Mouse (Mus musculus): ENCODE measurements around the gene Lmod3. TPM values are rescaled to one million over a fixed set of nuclear protein-coding genes. Genes with fewer than 3 reads are reported as not detected.

The Lmod3 gene
- polyA plus RNA-seq, 1 experiment from 2014 or later = not detected

DNA sequence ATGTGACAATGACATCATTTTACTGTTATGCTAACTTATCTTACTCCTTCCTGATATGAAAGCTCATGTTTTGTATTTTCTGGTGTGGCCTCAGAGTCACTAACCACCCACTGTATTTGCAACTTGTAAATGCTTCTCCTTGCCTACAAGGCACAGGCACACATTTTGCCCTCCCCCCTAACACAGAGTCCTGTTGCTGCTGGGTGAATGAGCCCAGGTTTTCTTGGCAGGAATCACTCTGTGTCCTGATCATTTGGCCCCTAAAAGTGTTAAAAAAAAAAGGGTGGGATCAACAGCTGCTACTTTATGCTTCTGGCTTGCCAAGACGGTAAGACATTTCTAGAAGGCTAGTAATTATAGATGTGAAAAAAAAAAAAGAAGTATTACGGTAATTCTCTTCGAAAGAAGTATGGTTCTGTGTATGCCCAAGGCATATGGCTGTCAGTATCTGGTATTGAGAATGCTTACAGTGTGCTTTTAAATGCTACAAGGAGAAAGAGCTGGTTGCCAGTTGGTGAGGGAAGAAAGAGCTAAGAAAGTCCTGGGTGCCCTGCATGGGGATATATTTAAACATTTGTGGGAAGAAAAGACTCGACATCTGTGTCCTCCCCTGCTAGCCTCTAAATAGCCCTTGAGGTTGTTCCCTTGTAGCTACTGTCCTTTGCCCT is 36.3 kb downstream of the Lmod3 start:
- H3K27me3 ChIP-seq (replicated peaks; ENCODE audit: low read depth, poor library complexity, severe bottlenecking) = peaks cover 10% of the 10 kb centered on the region; the same call in 1 of the 2 replicates
- 88% methylated on average over 4 of the region's 4 CpGs for WGBS
- H3K4me1 ChIP-seq = peaks cover 19% of the 10 kb centered on the region
- DNase-seq (ENCODE audit: low spot score) = no peak
- no peaks in the 10 kb centered on the region for H3K9me3 ChIP-seq
- H3K27ac ChIP-seq (replicated peaks) = no peak overlapping the region
- peaks cover 11% of the 10 kb centered on the region for H3K36me3 ChIP-seq (replicated peaks)
- H3K4me3 ChIP-seq = no peak overlapping the region

DNA sequence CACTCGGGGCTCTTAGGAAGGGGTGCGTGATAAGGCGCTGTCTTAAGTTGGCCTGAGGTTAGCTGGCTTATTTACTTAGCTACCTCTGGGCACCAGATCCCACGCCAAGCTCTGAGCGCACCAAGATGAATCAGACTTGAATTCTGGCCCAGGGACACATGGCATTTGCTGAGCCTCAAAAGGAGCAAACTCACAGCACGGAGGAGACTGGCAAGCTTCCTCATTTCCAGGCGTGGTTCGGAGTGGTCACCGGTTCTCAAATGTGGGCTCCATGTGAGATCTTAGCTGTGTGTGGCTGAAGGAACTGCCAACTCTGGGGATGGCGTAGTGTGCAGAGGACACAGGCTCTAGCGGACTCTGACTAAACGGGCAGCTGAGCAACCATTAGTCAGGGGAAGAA is 40.6 kb downstream of the Lmod3 start:
- Histone ChIP-seq H3K4me3 (peak overlapping the region; percentile 69), H3K27ac (replicated peaks) (no peak overlapping the region), H3K36me3 (replicated peaks) (peaks cover 11% of the 10 kb centered on the region), H3K4me1 (peaks cover 32% of the 10 kb centered on the region), H3K27me3 (replicated peaks; ENCODE audit: low read depth, poor library complexity, severe bottlenecking) (peaks cover 11% of the 10 kb centered on the region; the same call in 1 of the 2 replicates), H3K9me3 (no peaks in the 10 kb centered on the region)
- WGBS = 80% methylated on average over 12 of the region's 12 CpGs
- no peak for DNase-seq (ENCODE audit: low spot score)

DNA sequence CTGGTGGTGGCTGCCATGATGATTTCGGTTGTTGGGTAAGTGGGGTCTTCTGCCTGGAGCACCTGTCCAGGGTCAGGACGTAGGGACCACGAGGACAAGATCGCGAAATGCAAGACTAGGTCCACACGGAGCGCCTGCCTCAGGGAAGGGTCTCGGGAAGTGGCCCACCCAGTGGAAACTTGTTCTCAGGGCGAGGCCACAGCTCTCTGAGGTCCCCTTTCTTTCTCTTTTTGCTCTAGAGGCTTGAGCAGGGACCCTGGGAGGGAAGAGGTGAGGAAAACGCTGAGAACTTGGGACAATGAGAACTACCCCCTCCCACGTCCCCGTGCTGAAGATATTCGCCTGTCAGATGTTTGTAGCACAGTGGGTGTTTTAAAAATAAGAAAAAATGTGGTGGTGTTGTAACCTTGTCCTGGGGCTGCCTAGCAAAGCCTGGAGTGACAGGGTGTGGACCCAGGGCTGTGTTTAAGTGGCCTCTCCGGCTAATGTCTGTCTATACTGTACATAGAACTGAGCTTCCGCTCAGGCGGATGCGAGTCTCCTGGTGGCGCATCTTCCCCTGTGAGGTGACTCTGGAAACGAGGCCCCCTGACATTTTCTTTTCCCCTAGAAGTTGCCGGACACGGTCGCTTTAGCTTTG is 41.5 kb downstream of the Lmod3 start:
- 3% methylated on average over 22 of the region's 22 CpGs for WGBS
- peaks cover 11% of the 10 kb centered on the region for H3K36me3 ChIP-seq (replicated peaks)
- H3K27me3 ChIP-seq (replicated peaks; ENCODE audit: low read depth, poor library complexity, severe bottlenecking) = peaks cover 11% of the 10 kb centered on the region; the same call in 1 of the 2 replicates
- DNase-seq (ENCODE audit: low spot score) = peak; percentile 23
- peak overlapping the region; percentile 69 for H3K4me3 ChIP-seq
- H3K27ac ChIP-seq (replicated peaks) = peak overlapping the region; percentile 73
- no peaks in the 10 kb centered on the region for H3K9me3 ChIP-seq
- H3K4me1 ChIP-seq = peaks cover 30% of the 10 kb centered on the region

DNA sequence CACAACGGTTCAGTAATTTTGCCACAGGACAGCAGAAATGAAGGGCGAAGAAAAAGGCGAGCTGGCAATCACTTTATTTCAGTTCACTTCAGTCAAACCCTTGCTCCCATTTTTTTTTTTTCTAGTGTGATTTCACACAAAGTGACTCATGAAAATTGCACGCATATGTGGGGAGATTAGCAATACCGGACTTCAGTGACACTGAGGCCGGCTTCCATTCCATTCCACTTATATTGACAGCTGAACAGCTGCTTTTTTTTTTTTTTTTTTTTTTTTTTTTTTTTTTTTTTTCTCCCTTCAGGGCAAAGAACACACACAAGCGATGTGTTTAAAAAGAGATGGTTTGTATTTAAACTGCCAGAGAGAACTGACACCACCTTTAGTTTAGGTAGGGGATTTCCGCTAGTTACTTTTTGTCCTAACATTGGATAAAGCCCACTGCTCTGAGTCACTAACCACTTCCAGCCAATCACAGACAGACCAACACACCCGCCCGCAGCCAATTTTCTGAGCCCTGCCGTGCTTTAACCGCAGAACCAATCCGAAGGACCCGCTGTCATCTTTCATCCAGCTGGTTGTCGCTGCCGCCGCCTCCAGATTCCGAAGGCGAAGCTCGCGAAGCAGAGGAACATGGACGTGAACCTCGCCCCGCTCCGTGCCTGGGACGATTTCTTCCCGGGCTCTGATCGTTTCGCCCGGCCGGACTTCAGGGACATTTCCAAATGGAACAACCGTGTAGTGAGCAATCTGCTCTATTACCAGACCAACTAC is 42.2 kb downstream of the Lmod3 start, which contains the start of gene Arl6ip5:
Gene Arl6ip5 (plus strand): TSS at position 499 of the 771 bp plus-strand sequence.
- Histone ChIP-seq H3K4me3 (peak within 1 kb of the TSS; percentile 69), H3K4me1 (peaks cover 33% of the 10 kb centered on the region), H3K9me3 (no peaks in the 10 kb centered on the region), H3K27me3 (replicated peaks; ENCODE audit: low read depth, poor library complexity, severe bottlenecking) (peaks cover 11% of the 10 kb centered on the region; the same call in 1 of the 2 replicates), H3K27ac (replicated peaks) (peak within 1 kb of the TSS; percentile 73), H3K36me3 (replicated peaks) (peaks cover 10% of the 10 kb centered on the region)
- 9% methylated on average over 32 of the region's 32 CpGs for WGBS
- DNase-seq (ENCODE audit: low spot score) = peak; percentile 92

DNA sequence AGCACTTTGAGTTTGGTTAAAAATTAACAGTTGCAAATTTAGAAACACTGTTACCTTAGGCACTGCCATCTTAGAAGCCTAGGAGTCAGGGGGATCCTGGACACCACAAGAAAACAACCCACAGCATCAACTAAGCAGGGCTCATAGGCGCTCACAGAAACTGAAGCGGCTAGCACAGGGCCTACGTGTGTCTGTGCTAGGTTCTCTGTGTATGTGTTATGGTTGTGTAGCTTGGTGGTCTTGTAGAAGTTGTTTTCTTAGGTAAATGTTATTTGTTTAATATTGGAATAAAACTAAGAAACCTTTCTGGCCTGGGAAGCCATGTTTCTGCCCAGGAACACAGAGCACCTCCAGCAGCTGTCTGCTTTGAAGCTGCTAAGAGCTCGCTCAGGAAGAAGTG is 42.8 kb downstream of the Lmod3 start:
- Histone ChIP-seq H3K36me3 (replicated peaks) (peaks cover 4% of the 10 kb centered on the region), H3K4me3 (no peak overlapping the region), H3K27me3 (replicated peaks; ENCODE audit: low read depth, poor library complexity, severe bottlenecking) (peaks cover 11% of the 10 kb centered on the region; the same call in 1 of the 2 replicates), H3K9me3 (no peaks in the 10 kb centered on the region), H3K4me1 (peaks cover 33% of the 10 kb centered on the region), H3K27ac (replicated peaks) (0 out of 2 replicates have a peak overlapping the region, but pooled peaks have one; percentile 10)
- WGBS = 82% methylated on average over 4 of the region's 4 CpGs
- no peak for DNase-seq (ENCODE audit: low spot score)

DNA sequence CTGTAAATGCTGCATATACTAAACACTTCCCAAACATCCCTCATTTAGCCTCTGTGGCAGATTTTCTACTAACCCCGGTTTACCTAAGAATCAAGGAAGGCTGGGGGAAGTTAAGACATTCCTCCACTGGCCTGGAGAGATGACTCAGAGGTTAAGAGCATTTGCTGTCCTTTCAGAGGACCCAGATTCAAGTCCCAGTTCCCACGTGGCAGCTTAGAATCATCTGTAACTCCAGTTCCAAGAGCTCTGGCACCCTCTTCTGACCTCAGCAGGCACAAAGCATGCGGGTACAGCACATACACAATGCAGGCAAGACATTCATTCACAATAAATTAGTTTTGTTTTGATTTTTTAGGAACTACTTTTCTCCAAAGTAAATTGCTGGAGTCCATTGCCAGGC is 43.4 kb downstream of the Lmod3 start:
- DNase-seq (ENCODE audit: low spot score) = no peak
- no peaks in the 10 kb centered on the region for H3K9me3 ChIP-seq
- H3K36me3 ChIP-seq (replicated peaks) = no peaks in the 10 kb centered on the region
- WGBS = 45% methylated on average over 3 of the region's 3 CpGs
- no peak overlapping the region for H3K27ac ChIP-seq (replicated peaks)
- no peak overlapping the region for H3K4me3 ChIP-seq
- H3K4me1 ChIP-seq = peaks cover 38% of the 10 kb centered on the region
- H3K27me3 ChIP-seq (replicated peaks; ENCODE audit: low read depth, poor library complexity, severe bottlenecking) = peaks cover 11% of the 10 kb centered on the region; the same call in 1 of the 2 replicates

DNA sequence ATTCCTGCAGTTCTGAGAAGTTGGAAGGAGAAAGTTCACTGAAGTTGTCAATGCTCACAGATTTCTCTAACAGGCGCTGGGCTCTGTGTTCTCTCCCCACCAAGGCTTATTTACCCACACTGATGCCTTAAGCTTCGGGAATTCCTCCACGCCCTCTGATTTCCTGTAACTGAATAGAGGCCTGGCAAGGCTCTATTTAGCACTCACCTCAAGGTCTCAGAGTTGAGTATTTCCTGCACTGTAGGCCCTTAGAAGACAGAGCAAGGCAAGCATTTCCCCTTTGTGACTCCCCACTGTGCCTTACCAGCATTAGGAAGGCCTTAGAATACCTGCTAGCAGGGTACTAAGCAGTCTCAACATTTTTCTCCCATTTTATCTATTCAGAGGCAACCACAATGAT is 44.2 kb downstream of the Lmod3 start:
- no peaks in the 10 kb centered on the region for H3K9me3 ChIP-seq
- no peak overlapping the region for H3K27ac ChIP-seq (replicated peaks)
- H3K4me3 ChIP-seq = no peak overlapping the region
- 27% methylated on average over 3 of the region's 3 CpGs for WGBS
- peaks cover 11% of the 10 kb centered on the region; the same call in 1 of the 2 replicates for H3K27me3 ChIP-seq (replicated peaks; ENCODE audit: low read depth, poor library complexity, severe bottlenecking)
- H3K36me3 ChIP-seq (replicated peaks) = no peaks in the 10 kb centered on the region
- peaks cover 43% of the 10 kb centered on the region for H3K4me1 ChIP-seq
- no peak for DNase-seq (ENCODE audit: low spot score)

DNA sequence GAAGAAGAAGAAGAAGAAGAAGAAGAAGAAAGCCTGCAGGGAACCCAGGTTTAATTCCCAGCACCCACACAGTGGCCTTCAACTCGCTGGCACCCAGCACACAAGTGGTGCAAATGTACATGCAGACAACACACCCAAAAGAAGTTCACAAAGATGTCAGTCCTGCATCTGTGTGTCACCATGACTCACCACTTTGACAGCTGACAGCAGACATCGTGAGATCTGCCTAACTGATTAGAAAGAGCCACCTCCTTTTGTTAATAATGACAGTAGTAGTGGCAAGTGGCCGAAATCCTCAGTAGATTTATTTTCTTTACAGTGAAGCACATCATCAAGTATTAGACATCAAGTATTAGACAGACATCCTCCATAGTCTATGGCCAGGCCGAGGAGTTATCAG is 45.5 kb downstream of the Lmod3 start:
- WGBS = 83% methylated on average over 4 of the region's 4 CpGs

DNA sequence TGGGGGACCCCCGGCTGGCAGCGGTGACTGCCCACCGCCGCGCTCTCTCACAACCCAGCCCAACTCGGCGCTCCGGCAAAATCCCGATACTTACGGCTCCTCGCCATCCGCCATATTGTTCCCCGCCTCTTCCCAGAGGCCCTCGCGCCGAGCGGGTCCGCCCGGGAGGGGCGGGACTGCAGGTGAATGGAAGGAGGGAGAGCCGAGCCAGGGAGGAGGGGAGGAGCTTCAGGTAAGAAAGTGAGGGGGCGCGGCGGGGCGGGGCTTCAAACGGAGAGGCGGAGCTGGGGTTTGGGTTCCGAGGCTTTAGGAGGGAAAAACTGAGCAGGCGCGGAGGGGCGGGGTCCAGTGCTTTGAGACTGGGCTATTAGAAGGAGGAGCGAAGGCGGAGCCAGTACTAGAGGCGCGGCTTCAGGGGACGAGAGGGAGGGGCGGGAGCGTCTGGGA is 47.1 kb downstream of the Lmod3 start, which contains the start of gene Uba3:
Gene Uba3 (minus strand): TSS at position 209 of the 447 bp plus-strand sequence.
- peak within 1 kb of the TSS; percentile 91 for H3K4me3 ChIP-seq
- DNase-seq (ENCODE audit: low spot score) = peak; percentile 100
- no peaks in the 10 kb centered on the region for H3K27me3 ChIP-seq (replicated peaks; ENCODE audit: low read depth, poor library complexity, severe bottlenecking)
- peaks cover 31% of the 10 kb centered on the region for H3K4me1 ChIP-seq
- WGBS = under 1% methylated on average over 38 of the region's 38 CpGs
- peak within 1 kb of the TSS; percentile 98 for H3K27ac ChIP-seq (replicated peaks)
- H3K9me3 ChIP-seq = no peaks in the 10 kb centered on the region
- H3K36me3 ChIP-seq (replicated peaks) = peaks cover 15% of the 10 kb centered on the region

More for the DNA sequence above, 45.5 kb downstream of the Lmod3 start:
- no peak overlapping the region for H3K4me3 ChIP-seq
- no peak overlapping the region for H3K27ac ChIP-seq (replicated peaks)
- peaks cover 9% of the 10 kb centered on the region; the same call in 1 of the 2 replicates for H3K27me3 ChIP-seq (replicated peaks; ENCODE audit: low read depth, poor library complexity, severe bottlenecking)
- DNase-seq (ENCODE audit: low spot score) = no peak
- peaks cover 2% of the 10 kb centered on the region; the same call in 1 of the 2 replicates for H3K36me3 ChIP-seq (replicated peaks)
- peaks cover 43% of the 10 kb centered on the region for H3K4me1 ChIP-seq
- no peaks in the 10 kb centered on the region for H3K9me3 ChIP-seq

DNA sequence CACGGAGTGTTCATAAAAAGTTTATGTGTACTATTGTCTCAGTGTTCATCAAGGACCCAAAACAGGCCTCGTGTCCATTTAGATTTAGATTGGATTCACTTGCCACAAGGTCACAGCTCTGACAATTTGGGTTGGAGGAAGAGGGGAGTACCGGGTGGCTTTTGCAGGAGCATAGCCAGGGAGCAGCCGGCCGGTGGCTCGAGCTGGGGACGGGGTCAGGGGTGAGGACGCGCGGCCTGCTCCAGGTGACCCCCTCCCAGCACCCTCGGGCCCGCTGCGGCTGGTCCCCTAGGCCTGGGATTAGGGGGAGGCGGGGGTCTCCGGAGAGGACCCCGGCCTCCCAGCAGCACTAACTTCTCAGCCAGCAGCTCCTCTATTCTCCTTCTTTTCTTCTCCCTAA is 47.6 kb downstream of the Lmod3 start:
- DNase-seq (ENCODE audit: low spot score) = peak; percentile 57
- H3K4me3 ChIP-seq = peak overlapping the region; percentile 91
- no peaks in the 10 kb centered on the region for H3K9me3 ChIP-seq
- under 1% methylated on average over 16 of the region's 16 CpGs for WGBS
- H3K27ac ChIP-seq (replicated peaks) = peak overlapping the region; percentile 98
- no peaks in the 10 kb centered on the region for H3K27me3 ChIP-seq (replicated peaks; ENCODE audit: low read depth, poor library complexity, severe bottlenecking)
- H3K4me1 ChIP-seq = peaks cover 29% of the 10 kb centered on the region
- H3K36me3 ChIP-seq (replicated peaks) = peaks cover 20% of the 10 kb centered on the region

DNA sequence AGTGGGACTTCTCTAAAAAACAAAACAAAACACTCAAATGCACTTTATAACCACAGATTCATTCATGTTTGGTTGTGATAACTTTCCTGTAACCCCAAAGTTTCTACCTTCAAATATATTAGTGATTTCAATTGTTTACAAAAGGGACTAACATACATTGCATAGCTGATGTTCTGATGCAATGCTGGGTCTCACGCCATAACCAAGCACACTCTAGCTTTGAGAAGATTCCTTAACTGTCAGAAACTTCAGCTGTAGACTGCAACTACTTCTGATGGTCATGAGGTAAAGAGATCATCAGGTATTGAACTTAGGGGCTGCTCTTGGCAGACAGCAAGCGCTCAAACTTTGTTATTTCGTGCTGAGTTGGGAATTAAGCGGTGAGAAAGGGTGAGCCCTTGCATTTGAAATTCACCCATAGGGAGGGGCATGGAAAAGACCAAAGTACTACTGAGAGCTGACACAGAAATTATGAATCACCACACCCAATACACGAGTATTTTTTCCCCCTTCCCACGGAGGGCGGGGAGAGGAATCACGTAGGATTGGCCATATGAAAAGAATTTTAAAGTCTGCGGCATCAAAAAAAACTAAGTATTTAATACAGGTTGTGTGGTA is 48.2 kb downstream of the Lmod3 start:
- Histone ChIP-seq H3K27me3 (replicated peaks; ENCODE audit: low read depth, poor library complexity, severe bottlenecking) (no peaks in the 10 kb centered on the region), H3K4me1 (peaks cover 25% of the 10 kb centered on the region), H3K27ac (replicated peaks) (peak overlapping the region; percentile 98), H3K9me3 (no peaks in the 10 kb centered on the region), H3K36me3 (replicated peaks) (peaks cover 21% of the 10 kb centered on the region), H3K4me3 (peak overlapping the region; percentile 91)
- 24% methylated on average over 9 of the region's 9 CpGs for WGBS
- DNase-seq (ENCODE audit: low spot score) = no peak

DNA sequence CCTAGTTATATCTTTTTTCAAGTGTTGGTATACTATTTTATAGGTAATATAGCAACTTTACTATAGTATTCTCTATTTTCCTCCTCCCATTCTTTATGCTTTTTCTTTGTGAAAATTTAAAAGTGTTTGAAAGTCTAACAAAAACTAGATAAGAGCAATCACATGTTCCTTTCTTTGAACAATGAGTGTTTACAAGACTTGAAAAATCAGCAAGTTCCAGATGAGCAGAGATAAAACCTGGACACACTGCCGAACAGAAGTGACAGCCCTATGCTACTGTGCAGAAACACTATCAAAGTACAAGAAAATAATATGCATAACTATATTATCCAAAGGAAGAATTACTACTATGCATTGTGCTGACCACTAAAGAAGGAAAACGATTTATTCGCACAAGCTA is 50.1 kb downstream of the Lmod3 start:
- Histone ChIP-seq H3K27ac (replicated peaks) (no peak overlapping the region), H3K27me3 (replicated peaks; ENCODE audit: low read depth, poor library complexity, severe bottlenecking) (no peaks in the 10 kb centered on the region), H3K4me1 (peaks cover 17% of the 10 kb centered on the region), H3K36me3 (replicated peaks) (peaks cover 36% of the 10 kb centered on the region), H3K4me3 (no peak overlapping the region), H3K9me3 (no peaks in the 10 kb centered on the region)
- WGBS = 96% methylated on average over 3 of the region's 3 CpGs
- no peak for DNase-seq (ENCODE audit: low spot score)

Measured in embryonic facial prominence, embryonic 10.5 days (tissue).